In the genomic region with DNA sequence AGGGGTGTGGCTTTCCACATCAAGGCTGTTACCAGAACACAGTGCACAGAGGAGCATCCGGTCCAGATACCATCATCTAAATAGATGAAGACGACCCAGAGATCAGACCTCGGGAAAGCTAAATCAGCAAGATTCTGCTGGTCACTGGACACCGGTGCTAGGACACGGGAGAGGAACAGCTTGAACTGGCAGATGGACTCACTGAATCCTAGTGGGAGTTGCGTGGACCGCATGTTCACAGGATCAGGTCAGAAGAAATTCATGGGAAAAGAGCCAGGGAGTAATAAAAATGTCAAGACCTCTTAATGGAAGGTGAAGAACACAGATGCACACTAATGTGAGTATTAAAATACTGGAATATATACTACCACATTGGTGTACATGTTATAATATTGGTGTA, we compare ENCODE assay signal across 16 mouse cellular contexts.
"Had no signal": no experiment of that assay in that cellular context is flagged by ENCODE, and none has a peak within 500 bp of the region (broad histone marks: within the 10 kb centered on the region; RNA-seq: fewer than 3 reads in every experiment).

No protein-coding gene starts in this region.

- H3K4me3 ChIP-seq: layer of hippocampus, adult 2 months; limb, embryonic 12.5 days; liver, embryonic 13.5 days; lung, embryonic 15.5 days; megakaryocyte, embryonic 14.5 days; midbrain, embryonic 12.5 days; stomach, embryonic 15.5 days had no signal

- H3K27ac ChIP-seq: layer of hippocampus, adult 2 months; limb, embryonic 12.5 days; liver, embryonic 13.5 days; lung, embryonic 15.5 days; macrophage; midbrain, embryonic 12.5 days; stomach, embryonic 15.5 days had no signal

- H3K27me3 ChIP-seq: limb, embryonic 12.5 days; liver, embryonic 13.5 days; lung, embryonic 15.5 days; megakaryocyte, embryonic 14.5 days; midbrain, embryonic 12.5 days; stomach, embryonic 15.5 days had no signal

- DNase-seq: kidney, postnatal 4 days; liver; liver, embryonic 13.5 days; liver, postnatal 0 days; lung, postnatal 14 days; right cerebral cortex, postnatal 14 days; thymus, adult 2 months; thymus, postnatal 4 days had no signal

- H3K4me2 ChIP-seq: limb, embryonic 12.5 days; liver, embryonic 13.5 days; lung, embryonic 15.5 days; midbrain, embryonic 12.5 days; stomach, embryonic 15.5 days had no signal

- ATAC-seq: liver, postnatal 0 days; midbrain, embryonic 16.5 days had no signal

- H3K9ac ChIP-seq: limb, embryonic 12.5 days; liver, embryonic 13.5 days; liver, postnatal 0 days; lung, embryonic 15.5 days; midbrain, embryonic 12.5 days; stomach, embryonic 15.5 days had no signal

- H3K36me3 ChIP-seq: liver, embryonic 13.5 days; lung, embryonic 15.5 days; midbrain, embryonic 12.5 days; stomach, embryonic 15.5 days had no signal

- H3K4me1 ChIP-seq: liver, embryonic 13.5 days; megakaryocyte, embryonic 14.5 days; midbrain, embryonic 12.5 days; stomach, embryonic 15.5 days had no signal

- H3K9me3 ChIP-seq: limb, embryonic 12.5 days; liver, embryonic 13.5 days; lung, embryonic 15.5 days; midbrain, embryonic 12.5 days; stomach, embryonic 15.5 days had no signal
